Mouse (Mus musculus) stomach, embryonic 16.5 days (tissue): ENCODE data around the gene Ces2f. TPM values are rescaled to one million over a fixed set of nuclear protein-coding genes. Genes with fewer than 3 reads are reported as not detected.

Source experiments
- polyA plus RNA-seq: library from polyadenylated mRNA; unstranded; fragments of >200 nt; fragmentation: Nextera tagmentation; extraction: Ambion mirVana; gene quantifications from 2 replicates; pipeline ENCODE4 v1.2.1, GENCODE M21; 2015

Ces2f gene
- polyA plus RNA-seq, 1 experiment from 2014 or later: 0.53 TPM

Other genes starting within 250 kb of the Ces2f start
- 1.3 and 1.4 TPM in 2 replicates for gene Ces2a, start 213.4 kb upstream of the Ces2f start, polyA plus RNA-seq
- 1.0 and 1.5 TPM in 2 replicates for gene Ces2b, start 115.8 kb upstream of the Ces2f start, polyA plus RNA-seq
- gene Ces2c, start 100.3 kb upstream of the Ces2f start, polyA plus RNA-seq: 1.4 and 2.2 TPM in 2 replicates
- gene Ces2e, start 21.1 kb upstream of the Ces2f start, polyA plus RNA-seq: 5.6 and 7.9 TPM in 2 replicates
- gene Ces2g, start 14.4 kb downstream of the Ces2f start, polyA plus RNA-seq: 12.8 and 18.7 TPM in 2 replicates
- gene Ces2h, start 53.5 kb downstream of the Ces2f start, polyA plus RNA-seq: not detected in 2 replicates
- gene Ces3a, start 101.2 kb downstream of the Ces2f start, polyA plus RNA-seq: not detected in 2 replicates
- not detected in 2 replicates for gene Ces3b, start 136.4 kb downstream of the Ces2f start, polyA plus RNA-seq
- gene Ces4a, start 184.4 kb downstream of the Ces2f start, polyA plus RNA-seq: not detected in 2 replicates
- gene Cbfb, start 223.3 kb downstream of the Ces2f start, polyA plus RNA-seq: 41.8 and 46.1 TPM in 2 replicates